Mouse (Mus musculus) urinary bladder, postnatal 36 days (tissue): ENCODE data around the gene Hspa5.
"Not testable (repeated sequence)": the region's sequence is repeated elsewhere in the genome, so short reads cannot be mapped to it uniquely, and the experiment has no call there.

Experiments
- DNase-seq, 2 experiments: peaks; one replicate each; pipeline ENCODE4 v3.0.0; 2022; ENCODE audit warnings: low spot score in 2 of 2, mixed read lengths in 1 of 2

The Hspa5 gene

GRCm38 (mm10) chr2:34771368-34772226, at the start of gene Hspa5:
TSS of gene Hspa5 (plus strand) at chr2:34771970.
- DNase-seq, result peak; percentile 97 to 100

GRCm38 (mm10) chr2:34725269-34725668, 46.5 kb upstream of the Hspa5 start:
- DNase-seq, result no peak

- no peak for DNase-seq
Measured at GRCm38 (mm10) chr2:34727045-34727728, 44.6 kb upstream of the Hspa5 start.

- no peak for DNase-seq
Measured at GRCm38 (mm10) chr2:34736626-34737025, 35.1 kb upstream of the Hspa5 start.

- DNase-seq, result no peak
Measured at GRCm38 (mm10) chr2:34737911-34738310, 33.9 kb upstream of the Hspa5 start.

- DNase-seq, result no peak
Measured at GRCm38 (mm10) chr2:34739684-34740391, 31.9 kb upstream of the Hspa5 start.

- no peak for DNase-seq
Measured at GRCm38 (mm10) chr2:34741390-34742159, 30.2 kb upstream of the Hspa5 start.

GRCm38 (mm10) chr2:34742675-34743074, 29.1 kb upstream of the Hspa5 start:
- DNase-seq, result no peak

GRCm38 (mm10) chr2:34744476-34744875, 27.3 kb upstream of the Hspa5 start:
- no peak for DNase-seq

- no peak for DNase-seq
Measured at GRCm38 (mm10) chr2:34745673-34746072, 26.1 kb upstream of the Hspa5 start.

- DNase-seq, result no peak
Measured at GRCm38 (mm10) chr2:34748479-34748878, 23.3 kb upstream of the Hspa5 start.

- DNase-seq, result no peak
Measured at GRCm38 (mm10) chr2:34750245-34750644, 21.5 kb upstream of the Hspa5 start.

- DNase-seq, result peak; percentile 77 to 87
Measured at GRCm38 (mm10) chr2:34753811-34754550, 17.8 kb upstream of the Hspa5 start.

- DNase-seq, result peak in 1 of 2 experiments; percentile 5
Measured at GRCm38 (mm10) chr2:34754551-34755358, 17.0 kb upstream of the Hspa5 start, which contains the start of gene Gapvd1. TSS of gene Gapvd1 (minus strand) at chr2:34755232.

- no peak for DNase-seq
Measured at GRCm38 (mm10) chr2:34757341-34757740, 14.4 kb upstream of the Hspa5 start.

GRCm38 (mm10) chr2:34761272-34761671, 10.5 kb upstream of the Hspa5 start:
- not testable (repeated sequence) for DNase-seq

GRCm38 (mm10) chr2:34762174-34762573, 9.6 kb upstream of the Hspa5 start:
- DNase-seq, result no peak

GRCm38 (mm10) chr2:34762872-34763271, 8.9 kb upstream of the Hspa5 start:
- no peak for DNase-seq

GRCm38 (mm10) chr2:34764801-34765200, 7.0 kb upstream of the Hspa5 start:
- no peak for DNase-seq

- DNase-seq, result no peak
Measured at GRCm38 (mm10) chr2:34770049-34770448, 1.7 kb upstream of the Hspa5 start.
